Mouse (Mus musculus) gastrocnemius, postnatal 14 days (tissue): Measurements from ENCODE around the gene Naxd. TPM values are rescaled to one million over a fixed set of nuclear protein-coding genes. Genes with fewer than 3 reads are reported as not detected.

Source experiments
- DNase-seq: peaks from one replicate; pipeline ENCODE4 v3.0.0; 2021; ENCODE audit warnings: mixed read lengths
- intact Hi-C: fragments of 180-260 bp; cut with DNase I; formaldehyde crosslinking; loops from one replicate; pipeline ENCODE4 v1.15.1; 2025; ENCODE audit warnings: low total_unique reads
- long read RNA-seq, 2 experiments: library from polyadenylated mRNA; stranded (forward); transcript quantifications; one replicate each; pipeline ENCODE4 v2.0.0; 2021
- total RNA-seq, 2 experiments: library from RNA; stranded (reverse); gene quantifications; 2 replicates each; pipeline ENCODE4 v1.2.3; 2021

Gene Naxd
- 10 to 100 TPM; 23.4 to 27.3 TPM for total RNA-seq
- long read RNA-seq, experiment 1, transcript Naxd-202 (10 exons, 1,307 nt) = major isoform, 31 of 43 reads
- long read RNA-seq, experiment 1, transcript Naxd-201 (10 exons, 1,359 nt) = minor isoform, 5 of 43 reads
- long read RNA-seq, experiment 1, partial matches to known transcripts = 4 of 43 reads
- long read RNA-seq, experiment 1, other reads (novel, unspliced or antisense) = 2 of 43 reads
- long read RNA-seq, experiment 2, transcript Naxd-202 (10 exons, 1,307 nt) = major isoform, 23 of 38 reads
- long read RNA-seq, experiment 2, transcript Naxd-201 (10 exons, 1,359 nt) = minor isoform, 11 of 38 reads
- long read RNA-seq, experiment 2, partial matches to known transcripts = 2 of 38 reads
- long read RNA-seq, experiment 2, other reads (novel, unspliced or antisense) = 2 of 38 reads

- peak; percentile 92 for DNase-seq
- intact Hi-C loops = no loop called here
These were observed at the start of gene Naxd for GRCm38 (mm10) chr8:11497017-11497990. Gene Naxd (plus strand): TSS chr8:11497506.

- intact Hi-C loops = no loop called here
These were observed 49.3 kb upstream of the Naxd start for GRCm38 (mm10) chr8:11447910-11448570.

GRCm38 (mm10) chr8:11450184-11451113 is 46.9 kb upstream of the Naxd start:
- intact Hi-C loops = loop anchor here (5.0 kb wide), 1 partner anchor 37 kb away; no protein-coding TSS in a partner anchor
- peak; percentile 36 for DNase-seq

More at GRCm38 (mm10) chr8:11447910-11448570, 49.3 kb upstream of the Naxd start:
- no peak for DNase-seq

- no peak for DNase-seq
- intact Hi-C loops = loop anchor here (5.0 kb wide), 1 partner anchor 35 kb away; no protein-coding TSS in a partner anchor
These were observed 45.2 kb upstream of the Naxd start for GRCm38 (mm10) chr8:11452152-11452551.

GRCm38 (mm10) chr8:11452559-11452958 is 44.7 kb upstream of the Naxd start:
- DNase-seq = no peak
- intact Hi-C loops = loop anchor here (5.0 kb wide), 1 partner anchor 35 kb away; no protein-coding TSS in a partner anchor

GRCm38 (mm10) chr8:11452974-11453373 is 44.3 kb upstream of the Naxd start:
- no peak for DNase-seq

GRCm38 (mm10) chr8:11454228-11454627 is 43.1 kb upstream of the Naxd start:
- DNase-seq = no peak
- intact Hi-C loops = loop anchor here (5.0 kb wide), 1 partner anchor 33 kb away; no protein-coding TSS in a partner anchor

More at GRCm38 (mm10) chr8:11452974-11453373, 44.3 kb upstream of the Naxd start:
- intact Hi-C loops = loop anchor here (5.0 kb wide), 1 partner anchor 34 kb away; no protein-coding TSS in a partner anchor

- intact Hi-C loops = no loop called here
- no peak for DNase-seq
These were observed 40.0 kb upstream of the Naxd start for GRCm38 (mm10) chr8:11457278-11457677.

GRCm38 (mm10) chr8:11457981-11458836 is 39.1 kb upstream of the Naxd start:
- intact Hi-C loops = no loop called here
- DNase-seq = peak; percentile 25

- DNase-seq = no peak
- intact Hi-C loops = no loop called here
These were observed 38.3 kb upstream of the Naxd start for GRCm38 (mm10) chr8:11459016-11459415.

GRCm38 (mm10) chr8:11460934-11461333 is 36.4 kb upstream of the Naxd start:
- intact Hi-C loops = no loop called here
- DNase-seq = peak; percentile 40

- intact Hi-C loops = no loop called here
- DNase-seq = peak; percentile 28
These were observed 35.5 kb upstream of the Naxd start for GRCm38 (mm10) chr8:11461847-11462246.

- DNase-seq = no peak
These were observed 34.7 kb upstream of the Naxd start for GRCm38 (mm10) chr8:11462641-11463040.

GRCm38 (mm10) chr8:11463541-11463888 is 33.8 kb upstream of the Naxd start:
- DNase-seq = no peak
- intact Hi-C loops = no loop called here

More at GRCm38 (mm10) chr8:11462641-11463040, 34.7 kb upstream of the Naxd start:
- intact Hi-C loops = no loop called here

- DNase-seq = no peak
- intact Hi-C loops = no loop called here
These were observed 33.2 kb upstream of the Naxd start for GRCm38 (mm10) chr8:11463889-11464706.

GRCm38 (mm10) chr8:11464707-11464964 is 32.7 kb upstream of the Naxd start:
- intact Hi-C loops = no loop called here
- no peak for DNase-seq

GRCm38 (mm10) chr8:11465619-11466018 is 31.7 kb upstream of the Naxd start:
- DNase-seq = no peak
- intact Hi-C loops = no loop called here
